Comparison of ENCODE assay signal across 7 mouse cellular contexts in genomic region chr4:106318208-106318607, GRCm38 (mm10). TPM values are rescaled to one million over a fixed set of nuclear protein-coding genes. Genes with fewer than 3 reads are reported as not detected.
DNase-seq lines count a peak whose midpoint lies in the region; ATAC-seq lines count a peak whose summit lies in the region.

No protein-coding gene starts in this region.

- WGBS in forebrain, embryonic 14.5 days: 80% methylated on average over 4 of the region's 4 CpGs
- 66% methylated on average over 4 of the region's 4 CpGs for WGBS in stomach, embryonic 16.5 days

- H3K36me3 ChIP-seq in forebrain, embryonic 14.5 days (ENCODE audit: control insufficient read depth, insufficient read depth, low read length): no peaks in the 10 kb centered on the region
- H3K36me3 ChIP-seq in stomach, embryonic 16.5 days (ENCODE audit: control insufficient read depth, insufficient read depth, low read length): no peaks in the 10 kb centered on the region

- ATAC-seq in forebrain, embryonic 14.5 days: no peak
- ATAC-seq in stomach, embryonic 16.5 days (ENCODE audit: insufficient read depth, low FRiP score): no peak

- H3K9ac ChIP-seq in forebrain, embryonic 14.5 days (ENCODE audit: low read length): peak overlapping the region; percentile 86; the same call in 1 of the 2 replicates
- H3K9ac ChIP-seq in stomach, embryonic 16.5 days (ENCODE audit: low read length): peak overlapping the region; percentile 99

- H3K4me2 ChIP-seq in forebrain, embryonic 14.5 days (ENCODE audit: low read length): peak overlapping the region; percentile 87
- H3K4me2 ChIP-seq in stomach, embryonic 16.5 days (ENCODE audit: low read depth, low read length): peak overlapping the region; percentile 90

- no peaks in the 10 kb centered on the region for H3K27me3 ChIP-seq in forebrain, embryonic 14.5 days (replicated peaks; ENCODE audit: control insufficient read depth, insufficient read depth, low read length)
- no peaks in the 10 kb centered on the region for H3K27me3 ChIP-seq in stomach, embryonic 16.5 days (ENCODE audit: control insufficient read depth, insufficient read depth, low read length)

- H3K4me3 ChIP-seq in forebrain, embryonic 14.5 days (ENCODE audit: low read depth, low read length): peak overlapping the region; percentile 77; the same call in 1 of the 2 replicates
- H3K4me3 ChIP-seq in stomach, embryonic 16.5 days (replicated peaks; ENCODE audit: low read length): peak overlapping the region; percentile 98

- peaks cover 14% of the 10 kb centered on the region for H3K4me1 ChIP-seq in forebrain, embryonic 14.5 days (ENCODE audit: control insufficient read depth, insufficient read depth, low read length)
- peaks cover 32% of the 10 kb centered on the region for H3K4me1 ChIP-seq in stomach, embryonic 16.5 days (ENCODE audit: control insufficient read depth, insufficient read depth, low read length)

- H3K9me3 ChIP-seq in forebrain, embryonic 14.5 days (replicated peaks; ENCODE audit: control insufficient read depth, low read length): no peaks in the 10 kb centered on the region
- H3K9me3 ChIP-seq in stomach, embryonic 16.5 days (replicated peaks; ENCODE audit: control insufficient read depth, low read length): no peaks in the 10 kb centered on the region

- H3K27ac ChIP-seq in forebrain, embryonic 14.5 days (ENCODE audit: low read depth, low read length): no peak overlapping the region
- peak overlapping the region; percentile 90 for H3K27ac ChIP-seq in stomach, embryonic 16.5 days (ENCODE audit: low read length)

- DNase-seq in spleen, postnatal 36 days (ENCODE audit: low spot score in 2 of 2): peak; percentile 35 to 39
- no peak for DNase-seq in spleen, postnatal 4 days (ENCODE audit: low spot score in 2 of 2)
- no peak for DNase-seq in forebrain, embryonic 14.5 days (ENCODE audit: low spot score)
- DNase-seq in liver: peak; percentile 26
- no peak for DNase-seq in gastrocnemius, postnatal 36 days
- no peak for DNase-seq in ovary, adult 18-20 months (ENCODE audit: low spot score)

- intact Hi-C loops in gastrocnemius, postnatal 36 days (cut with DNase I): loop anchor here (5.0 kb wide), 1 partner anchor 56 kb away; no protein-coding TSS in a partner anchor

RNA-seq across cellular contexts. Expression of gene Usp24, which starts 2.2 kb away (rescaled TPM):
- 7.2 and 9.1 TPM in 2 replicates for polyA plus RNA-seq in forebrain, embryonic 14.5 days (2014; fragmentation: Nextera tagmentation; extraction: Ambion mirVana)
- polyA plus RNA-seq in stomach, embryonic 16.5 days (2015; fragmentation: Nextera tagmentation; extraction: Ambion mirVana): 4.8 and 5.4 TPM in 2 replicates
- total RNA-seq in gastrocnemius, postnatal 36 days (2021): 10 to 100 TPM; 50.5 to 52.6 TPM

Comparison
In these comparisons a context has a peak if more than half of its experiments do, and no peak if none do; other contexts are left out.
1. DNase-seq: peak in spleen, postnatal 36 days (2 of 2) and liver (single experiment); none in spleen, postnatal 4 days (0 of 2), forebrain, embryonic 14.5 days (single experiment), gastrocnemius, postnatal 36 days (0 of 2) and ovary, adult 18-20 months (single experiment).